In the genomic region with DNA sequence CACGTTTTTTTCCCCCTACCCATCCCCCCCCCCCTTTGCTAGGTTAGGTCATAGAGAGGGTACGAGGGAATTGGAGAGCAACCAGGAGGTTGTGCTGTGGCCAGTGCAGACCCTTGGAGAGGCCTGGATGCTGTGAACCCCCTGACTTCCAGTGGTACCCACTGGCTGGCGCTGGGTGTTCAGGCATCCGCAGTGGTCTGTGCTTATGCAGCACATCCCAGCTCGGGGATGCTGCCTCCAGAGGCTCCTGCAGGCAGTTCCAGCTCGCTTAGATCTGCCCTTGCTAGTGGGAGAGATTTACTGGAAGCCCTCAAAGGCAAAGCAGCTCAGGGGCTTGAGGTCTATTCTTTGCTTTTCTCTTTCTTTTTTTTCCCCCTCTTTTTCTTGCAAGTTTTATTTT, we compare ENCODE assay signal across 10 mouse cellular contexts. TPM values are rescaled to one million over a fixed set of nuclear protein-coding genes. Genes with fewer than 3 reads are reported as not detected.
A peak's percentile ranks its signal among the peaks of the same experiment; 100 is the strongest.
DNase-seq lines count a peak whose midpoint lies in the region; ATAC-seq and TF ChIP-seq lines count a peak whose summit lies in the region.
"Had no signal": no experiment of that assay in that cellular context is flagged by ENCODE, and none has a peak within 500 bp of the region (broad histone marks: within the 10 kb centered on the region; RNA-seq: fewer than 3 reads in every experiment).

No protein-coding gene starts in this region.

- no peak overlapping the region for H3K9ac ChIP-seq in liver, postnatal 0 days (replicated peaks)
- H3K9ac ChIP-seq in liver, embryonic 11.5 days (ENCODE audit: low read depth, low read length): no peak overlapping the region
- H3K9ac ChIP-seq in neural tube, embryonic 13.5 days: peak overlapping the region; percentile 54

- no peak overlapping the region for H3K4me2 ChIP-seq in liver, postnatal 0 days (ENCODE audit: low read depth, low read length)
- no peak overlapping the region for H3K4me2 ChIP-seq in liver, embryonic 11.5 days
- 0 out of 2 replicates have a peak overlapping the region, but pooled peaks have one; percentile 5 for H3K4me2 ChIP-seq in neural tube, embryonic 13.5 days

- TF ChIP-seq CTCF in cerebellum, adult 2 months (IDR thresholded peaks at IDR 0.05; ENCODE audit: borderline replicate concordance, insufficient read depth, low read depth, low read length): peak; percentile 16; the same call in 1 of the 2 replicates
- 0 out of 2 replicates have a peak, but pooled peaks have one; percentile 9 for TF ChIP-seq CTCF in liver, postnatal 0 days (IDR thresholded peaks at IDR 0.05; ENCODE audit: low read depth)

- no peaks in the 10 kb centered on the region for H3K36me3 ChIP-seq in liver, postnatal 0 days (replicated peaks; ENCODE audit: insufficient read depth, low read length)
- no peaks in the 10 kb centered on the region for H3K36me3 ChIP-seq in liver, embryonic 11.5 days (ENCODE audit: control insufficient read depth, insufficient read depth, low read length)
- H3K36me3 ChIP-seq in hindbrain, embryonic 10.5 days: no peaks in the 10 kb centered on the region
- H3K36me3 ChIP-seq in neural tube, embryonic 13.5 days: no peaks in the 10 kb centered on the region; the same call in 1 of the 2 replicates

- H3K27ac ChIP-seq in cerebellum, adult 2 months (ENCODE audit: insufficient read depth, low read length): no peak overlapping the region
- no peak overlapping the region for H3K27ac ChIP-seq in liver, postnatal 0 days (ENCODE audit: low read depth)
- H3K27ac ChIP-seq in liver, embryonic 11.5 days (ENCODE audit: low read depth, low read length): no peak overlapping the region
- no peak overlapping the region for H3K27ac ChIP-seq in hindbrain, embryonic 10.5 days
- H3K27ac ChIP-seq in neural tube, embryonic 13.5 days (replicated peaks): peak overlapping the region; percentile 61

- H3K9me3 ChIP-seq in liver, postnatal 0 days (ENCODE audit: low read length): no peaks in the 10 kb centered on the region
- no peaks in the 10 kb centered on the region for H3K9me3 ChIP-seq in liver, embryonic 11.5 days (ENCODE audit: control insufficient read depth, low read length)
- no peaks in the 10 kb centered on the region for H3K9me3 ChIP-seq in hindbrain, embryonic 10.5 days
- no peaks in the 10 kb centered on the region for H3K9me3 ChIP-seq in neural tube, embryonic 13.5 days

- DNase-seq in cerebellum, adult 2 months: no peak
- no peak for DNase-seq in cerebellum, adult 11 months
- DNase-seq in liver, postnatal 0 days: no peak
- no peak for DNase-seq in liver, embryonic 11.5 days (ENCODE audit: low spot score)
- DNase-seq in hindbrain, embryonic 10.5 days (ENCODE audit: low spot score): peak; percentile 22
- no peak for DNase-seq in spleen, postnatal 36 days (ENCODE audit: low spot score in 2 of 2)
- DNase-seq in heart, postnatal 36 days: no peak
- DNase-seq: gastrocnemius, postnatal 14 days had no signal

- 45% methylated on average over 6 of the region's 6 CpGs for WGBS in cerebellum, adult 2 months
- WGBS in liver, postnatal 0 days (ENCODE audit: insufficient replicate concordance): 53% methylated on average over 6 of the region's 6 CpGs
- 60% methylated on average over 6 of the region's 6 CpGs for WGBS in liver, embryonic 11.5 days
- 36% methylated on average over 6 of the region's 6 CpGs for WGBS in hindbrain, embryonic 10.5 days
- WGBS in neural tube, embryonic 13.5 days: 16% methylated on average over 6 of the region's 6 CpGs

- peaks cover 2% of the 10 kb centered on the region for H3K4me1 ChIP-seq in cerebellum, adult 2 months (ENCODE audit: control insufficient read depth, insufficient read depth, low read length)
- no peaks in the 10 kb centered on the region for H3K4me1 ChIP-seq in liver, postnatal 0 days (ENCODE audit: insufficient read depth)
- H3K4me1 ChIP-seq in liver, embryonic 11.5 days (replicated peaks; ENCODE audit: control insufficient read depth, insufficient read depth, low read length): no peaks in the 10 kb centered on the region
- peaks cover 42% of the 10 kb centered on the region for H3K4me1 ChIP-seq in hindbrain, embryonic 10.5 days (replicated peaks)
- H3K4me1 ChIP-seq in neural tube, embryonic 13.5 days (replicated peaks): peaks cover 69% of the 10 kb centered on the region

- H3K4me3 ChIP-seq in cerebellum, adult 2 months (replicated peaks; ENCODE audit: insufficient read depth, low read depth, low read length): no peak overlapping the region
- no peak overlapping the region for H3K4me3 ChIP-seq in liver, postnatal 0 days (ENCODE audit: low read depth, low read length)
- no peak overlapping the region for H3K4me3 ChIP-seq in liver, embryonic 11.5 days (ENCODE audit: low read depth, low read length)
- no peak overlapping the region for H3K4me3 ChIP-seq in hindbrain, embryonic 10.5 days
- H3K4me3 ChIP-seq in neural tube, embryonic 13.5 days: no peak overlapping the region

- ATAC-seq in liver, postnatal 0 days: no peak
- ATAC-seq in liver, embryonic 11.5 days (replicated peaks; ENCODE audit: low FRiP score): no peak
- ATAC-seq in neural tube, embryonic 13.5 days (ENCODE audit: low read depth): peak; percentile 76
- ATAC-seq: Patski had no signal

- no peak for TF ChIP-seq POLR2A in cerebellum, adult 2 months (IDR thresholded peaks at IDR 0.05; ENCODE audit: borderline replicate concordance, insufficient read depth, low read length)

- H3K27me3 ChIP-seq in cerebellum, adult 2 months (ENCODE audit: control insufficient read depth, insufficient read depth, low read length): no peaks in the 10 kb centered on the region
- H3K27me3 ChIP-seq in liver, postnatal 0 days (ENCODE audit: insufficient read depth, low read length): no peaks in the 10 kb centered on the region
- H3K27me3 ChIP-seq in liver, embryonic 11.5 days (replicated peaks; ENCODE audit: control insufficient read depth, insufficient read depth, low read length): no peaks in the 10 kb centered on the region
- H3K27me3 ChIP-seq in hindbrain, embryonic 10.5 days (ENCODE audit: insufficient read depth, poor library complexity, severe bottlenecking): no peaks in the 10 kb centered on the region
- H3K27me3 ChIP-seq in neural tube, embryonic 13.5 days: no peaks in the 10 kb centered on the region
- H3K27me3 ChIP-seq: Patski had no signal

- intact Hi-C loops in heart, postnatal 36 days (cut with DNase I): no loop called here

- no peak for TF ChIP-seq EP300 in liver, postnatal 0 days (IDR thresholded peaks at IDR 0.05; ENCODE audit: low read depth)

RNA-seq across cellular contexts. Expression of a gene that starts 19.3 kb away (rescaled TPM):
- 12.5 and 13.5 TPM in 2 replicates for polyA plus RNA-seq in cerebellum, adult 2 months (2012; rRNA removed)
- 0.60 and 0.76 TPM in 2 replicates for polyA plus RNA-seq in liver, postnatal 0 days (2015; fragmentation: Nextera tagmentation; extraction: Ambion mirVana)
- 3.3 and 3.7 TPM in 2 replicates for polyA plus RNA-seq in liver, embryonic 11.5 days (2014; fragmentation: Nextera tagmentation; extraction: Ambion mirVana)
- 5.4 and 9.1 TPM in 2 replicates for polyA plus RNA-seq in hindbrain, embryonic 10.5 days (2016; fragmentation: Nextera tagmentation; extraction: Ambion mirVana)
- polyA plus RNA-seq in neural tube, embryonic 13.5 days (2015; fragmentation: Nextera tagmentation; extraction: Ambion mirVana): 43.1 and 44.9 TPM in 2 replicates
- 1 to 10 TPM; 3.4 to 4.2 TPM for total RNA-seq in heart, postnatal 36 days (2021)
